Mouse (Mus musculus) erythroblast, adult 5-6 weeks (primary cell): ENCODE results near the gene Taar7a. TPM values are rescaled to one million over a fixed set of nuclear protein-coding genes. Genes with fewer than 3 reads are reported as not detected.

Source experiments
- ATAC-seq: replicated peaks from 2 replicates; pipeline ENCODE4 v1.8.0; 2016; ENCODE audit warnings: moderate number of reproducible peaks, mild to moderate bottlenecking, moderate TSS enrichment, inconsistent platforms; ENCODE audit not compliant: poor library complexity, low FRiP score, severe bottlenecking
- total RNA-seq, 2 experiments: library from RNA; stranded (forward) in 1 of 2; stranded (reverse) in 1 of 2; fragments of 150-400 nt in 1 of 2; fragments of 200-764, 138-1000 nt in 1 of 2; gene quantifications; 2 replicates each; pipeline versions ENCODE4 v1.2.3 to v1.2.4; 2015 to 2017; ENCODE audit warnings: low replicate concordance in 2 of 2

Taar7a gene
- total RNA-seq, 2 experiments from 2014 or later: not detected

DNA sequence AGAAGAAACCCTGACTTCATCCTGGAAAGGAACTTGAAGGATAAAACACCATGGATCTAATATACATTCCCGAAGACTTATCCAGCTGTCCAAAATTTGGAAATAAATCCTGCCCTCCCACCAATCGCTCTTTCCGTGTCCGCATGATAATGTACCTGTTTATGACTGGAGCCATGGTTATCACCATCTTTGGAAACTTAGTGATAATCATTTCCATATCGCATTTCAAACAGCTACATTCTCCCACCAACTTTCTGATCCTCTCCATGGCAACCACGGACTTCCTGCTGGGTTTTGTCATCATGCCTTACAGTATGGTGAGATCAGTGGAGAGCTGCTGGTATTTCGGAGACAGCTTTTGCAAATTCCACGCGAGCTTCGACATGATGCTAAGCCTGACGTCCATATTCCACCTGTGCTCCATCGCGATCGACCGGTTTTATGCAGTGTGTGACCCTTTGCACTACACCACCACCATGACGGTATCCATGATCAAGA, 43.7 kb downstream of the Taar7a start, which contains the start of gene Taar3:
Gene Taar3 (plus strand): TSS at position 51 of the 498 bp plus-strand sequence.
- no peak for ATAC-seq

DNA sequence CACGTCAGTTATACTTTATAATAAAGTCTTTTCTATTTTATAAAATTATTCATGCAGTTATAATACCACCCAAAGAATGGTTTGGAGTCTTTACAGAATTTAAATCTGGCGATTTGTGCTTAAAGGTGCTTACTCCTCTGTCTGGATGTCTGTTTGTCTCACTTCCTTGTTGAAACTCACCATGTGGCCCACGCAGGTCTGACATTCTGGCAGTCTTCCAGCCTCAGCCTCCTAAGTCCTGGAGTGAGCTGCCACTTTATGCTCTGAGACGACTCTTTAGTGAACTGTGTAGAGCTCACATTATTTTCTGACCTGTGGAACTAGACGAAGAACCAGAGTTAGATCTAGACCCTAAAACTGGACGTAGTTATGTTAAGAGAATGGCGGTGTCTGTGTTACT, 45.3 kb downstream of the Taar7a start:
- no peak for ATAC-seq

DNA sequence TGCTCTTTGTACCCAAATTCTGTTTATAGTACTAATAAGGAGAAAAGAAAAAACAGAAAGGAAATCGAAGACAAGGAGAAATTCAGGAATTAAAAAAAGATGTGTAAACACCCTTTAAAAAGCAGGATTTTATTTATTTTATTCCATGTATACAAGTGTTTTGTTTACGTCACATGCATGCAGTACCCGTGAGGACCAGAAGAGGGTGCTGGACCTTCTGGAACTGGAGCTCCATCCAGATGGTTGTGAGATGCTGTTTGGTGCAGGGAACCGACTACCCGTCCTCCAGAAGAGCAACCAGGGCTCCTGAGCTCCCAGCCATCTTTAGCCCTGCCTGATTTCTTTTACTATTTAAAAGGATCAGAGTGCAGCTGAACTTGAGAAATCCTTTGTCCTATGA, 50.8 kb downstream of the Taar7a start:
- ATAC-seq: no peak

Other genes starting within 250 kb of the Taar7a start
- 1,063 and 1,343 TPM in 2 replicates for gene Rps12, start 206.2 kb downstream of the Taar7a start, total RNA-seq (2015; ENCODE audit: low replicate concordance)
- 294 and 583 TPM in 2 replicates for gene Rps12, start 206.2 kb downstream of the Taar7a start, total RNA-seq (2017; ENCODE audit: low replicate concordance)
- gene Slc18b1, start 196.5 kb downstream of the Taar7a start, total RNA-seq (2015; ENCODE audit: low replicate concordance): not detected in 2 replicates
- gene Slc18b1, start 196.5 kb downstream of the Taar7a start, total RNA-seq (2017; ENCODE audit: low replicate concordance): not detected in 2 replicates
- gene Vnn3, start 142.0 kb downstream of the Taar7a start, total RNA-seq (2015; ENCODE audit: low replicate concordance): not detected in 2 replicates
- gene Vnn3, start 142.0 kb downstream of the Taar7a start, total RNA-seq (2017; ENCODE audit: low replicate concordance): 4.5 TPM in 2 replicates
- gene Vnn1, start 98.8 kb downstream of the Taar7a start, total RNA-seq (2015; ENCODE audit: low replicate concordance): not detected in 2 replicates
- not detected in 2 replicates for gene Vnn1, start 98.8 kb downstream of the Taar7a start, total RNA-seq (2017; ENCODE audit: low replicate concordance)
- gene Taar1, start 73.1 kb downstream of the Taar7a start, total RNA-seq (2015; ENCODE audit: low replicate concordance): not detected in 2 replicates
- gene Taar1, start 73.1 kb downstream of the Taar7a start, total RNA-seq (2017; ENCODE audit: low replicate concordance): not detected in 2 replicates
- gene Taar2, start 54.9 kb downstream of the Taar7a start, total RNA-seq (2015; ENCODE audit: low replicate concordance): not detected in 2 replicates
- not detected in 2 replicates for gene Taar2, start 54.9 kb downstream of the Taar7a start, total RNA-seq (2017; ENCODE audit: low replicate concordance)
- not detected in 2 replicates for gene Taar3, start 43.9 kb downstream of the Taar7a start, total RNA-seq (2015; ENCODE audit: low replicate concordance)
- gene Taar3, start 43.9 kb downstream of the Taar7a start, total RNA-seq (2017; ENCODE audit: low replicate concordance): not detected in 2 replicates
- not detected in 2 replicates for gene Taar4, start 33.0 kb downstream of the Taar7a start, total RNA-seq (2015; ENCODE audit: low replicate concordance)
- gene Taar4, start 33.0 kb downstream of the Taar7a start, total RNA-seq (2017; ENCODE audit: low replicate concordance): not detected in 2 replicates
- not detected in 2 replicates for gene Taar5, start 22.8 kb downstream of the Taar7a start, total RNA-seq (2015; ENCODE audit: low replicate concordance)
- gene Taar5, start 22.8 kb downstream of the Taar7a start, total RNA-seq (2017; ENCODE audit: low replicate concordance): not detected in 2 replicates
- gene Taar6, start 7.8 kb downstream of the Taar7a start, total RNA-seq (2015; ENCODE audit: low replicate concordance): not detected in 2 replicates
- not detected in 2 replicates for gene Taar6, start 7.8 kb downstream of the Taar7a start, total RNA-seq (2017; ENCODE audit: low replicate concordance)
- not detected in 2 replicates for gene Taar7b, start 6.5 kb upstream of the Taar7a start, total RNA-seq (2015; ENCODE audit: low replicate concordance)
- not detected in 2 replicates for gene Taar7b, start 6.5 kb upstream of the Taar7a start, total RNA-seq (2017; ENCODE audit: low replicate concordance)
- gene Taar7d, start 33.7 kb upstream of the Taar7a start, total RNA-seq (2015; ENCODE audit: low replicate concordance): not detected in 2 replicates
- gene Taar7d, start 33.7 kb upstream of the Taar7a start, total RNA-seq (2017; ENCODE audit: low replicate concordance): not detected in 2 replicates
- not detected in 2 replicates for gene Taar7e, start 44.1 kb upstream of the Taar7a start, total RNA-seq (2015; ENCODE audit: low replicate concordance)
- gene Taar7e, start 44.1 kb upstream of the Taar7a start, total RNA-seq (2017; ENCODE audit: low replicate concordance): not detected in 2 replicates
- gene Taar7f, start 56.0 kb upstream of the Taar7a start, total RNA-seq (2015; ENCODE audit: low replicate concordance): not detected in 2 replicates
- not detected in 2 replicates for gene Taar7f, start 56.0 kb upstream of the Taar7a start, total RNA-seq (2017; ENCODE audit: low replicate concordance)
- gene Taar8a, start 83.0 kb upstream of the Taar7a start, total RNA-seq (2015; ENCODE audit: low replicate concordance): not detected in 2 replicates
- gene Taar8a, start 83.0 kb upstream of the Taar7a start, total RNA-seq (2017; ENCODE audit: low replicate concordance): not detected in 2 replicates
- not detected in 2 replicates for gene Taar8b, start 98.8 kb upstream of the Taar7a start, total RNA-seq (2015; ENCODE audit: low replicate concordance)
- gene Taar8b, start 98.8 kb upstream of the Taar7a start, total RNA-seq (2017; ENCODE audit: low replicate concordance): not detected in 2 replicates
- gene Taar8c, start 108.4 kb upstream of the Taar7a start, total RNA-seq (2015; ENCODE audit: low replicate concordance): not detected in 2 replicates
- not detected in 2 replicates for gene Taar8c, start 108.4 kb upstream of the Taar7a start, total RNA-seq (2017; ENCODE audit: low replicate concordance)
- gene Taar9, start 116.1 kb upstream of the Taar7a start, total RNA-seq (2015; ENCODE audit: low replicate concordance): not detected in 2 replicates
- not detected in 2 replicates for gene Taar9, start 116.1 kb upstream of the Taar7a start, total RNA-seq (2017; ENCODE audit: low replicate concordance)
- gene Stx7, start 155.8 kb upstream of the Taar7a start, total RNA-seq (2015; ENCODE audit: low replicate concordance): 25.1 and 25.4 TPM in 2 replicates
- 23.7 and 25.3 TPM in 2 replicates for gene Stx7, start 155.8 kb upstream of the Taar7a start, total RNA-seq (2017; ENCODE audit: low replicate concordance)
- gene Moxd1, start 230.0 kb upstream of the Taar7a start, total RNA-seq (2015; ENCODE audit: low replicate concordance): not detected in 2 replicates
- gene Moxd1, start 230.0 kb upstream of the Taar7a start, total RNA-seq (2017; ENCODE audit: low replicate concordance): not detected in 2 replicates